Mouse (Mus musculus) gastrocnemius, adult 8-10 months (tissue): Measurements from ENCODE around the gene Sh3gl1. TPM values are rescaled to one million over a fixed set of nuclear protein-coding genes. Genes with fewer than 3 reads are reported as not detected.
"Not testable (repeated sequence)": the region's sequence is repeated elsewhere in the genome, so short reads cannot be mapped to it uniquely, and the experiment has no call there.

Experiments
- DNase-seq, 2 experiments: peaks; one replicate each; pipeline ENCODE4 v3.0.0; 2022; ENCODE audit warnings: low spot score in 2 of 2
- total RNA-seq, 4 experiments: library from RNA; stranded (reverse); gene quantifications; 2 replicates each; pipeline ENCODE4 v1.2.4; 2022

The Sh3gl1 gene
- 1 to 10 TPM; 5.5 to 8.9 (median 7.6) TPM for total RNA-seq

DNA sequence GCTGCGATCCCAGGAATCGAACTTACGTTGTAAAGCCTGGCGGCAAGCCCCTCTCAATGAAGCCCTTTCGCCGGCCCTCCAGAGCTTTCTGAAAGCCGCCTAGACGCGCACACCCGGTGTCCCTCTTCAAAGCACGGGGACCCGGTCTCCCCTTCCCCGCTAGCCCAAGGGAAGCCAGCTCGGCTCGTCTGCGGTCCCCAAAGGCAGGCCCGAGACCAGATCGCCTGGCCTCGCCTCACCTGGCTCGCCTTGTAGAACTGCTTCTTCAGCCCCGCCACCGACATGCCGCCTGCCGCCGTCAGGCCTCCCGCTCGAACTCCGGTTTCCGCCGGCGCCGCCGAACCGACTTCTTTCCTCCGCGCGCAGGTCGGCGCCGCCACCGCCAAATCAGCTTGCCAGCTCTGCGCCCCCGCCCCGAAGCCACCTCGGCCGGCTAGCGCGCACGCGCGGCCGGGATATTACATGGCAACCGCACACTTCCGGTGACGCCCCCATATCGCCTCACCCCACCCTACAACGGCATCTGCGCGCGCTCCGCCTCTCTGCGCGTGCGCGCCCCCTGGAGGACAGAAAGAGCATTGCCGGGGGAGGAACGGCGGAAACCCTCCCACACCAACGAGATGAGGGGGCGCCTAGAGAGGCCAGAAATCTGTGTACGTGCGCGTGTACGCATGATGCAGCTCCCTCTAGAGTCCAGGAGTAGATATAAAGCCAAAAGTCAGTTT is at the start of gene Sh3gl1:
TSS of gene Sh3gl1 (minus strand) at position 460 of the 725 bp plus-strand sequence.
- DNase-seq, result peak; percentile 98

GRCm38 (mm10) chr17:56080781-56081585 is 44.5 kb upstream of the Sh3gl1 start:
- no peak for DNase-seq

DNA sequence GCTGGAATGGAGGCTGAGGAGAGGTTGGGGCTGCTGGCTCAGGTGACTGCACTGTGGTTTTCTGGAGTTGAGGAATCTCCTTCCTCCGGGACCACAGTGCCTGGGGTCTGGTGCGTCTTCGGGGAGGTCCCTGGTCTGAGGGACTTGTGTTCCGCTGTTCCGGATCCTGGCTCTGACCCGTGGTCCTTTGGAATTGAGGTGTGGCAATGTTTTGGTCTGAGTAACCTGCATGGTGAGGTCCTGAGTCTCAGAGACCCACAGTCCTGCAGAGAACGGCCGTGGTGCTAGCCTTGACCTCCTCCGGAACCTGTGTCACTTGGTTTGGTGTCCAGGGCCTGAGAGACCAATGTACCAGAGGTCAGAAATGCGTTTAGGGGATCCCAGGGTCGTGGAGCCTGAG is 43.5 kb upstream of the Sh3gl1 start:
- DNase-seq, result no peak

GRCm38 (mm10) chr17:56078880-56079795 is 42.7 kb upstream of the Sh3gl1 start, which contains the start of gene Hdgfl2:
Gene Hdgfl2 (plus strand): TSS chr17:56079634.
- DNase-seq, result peak; percentile 100

GRCm38 (mm10) chr17:56078361-56078760 is 41.9 kb upstream of the Sh3gl1 start:
- not testable (repeated sequence) for DNase-seq

DNA sequence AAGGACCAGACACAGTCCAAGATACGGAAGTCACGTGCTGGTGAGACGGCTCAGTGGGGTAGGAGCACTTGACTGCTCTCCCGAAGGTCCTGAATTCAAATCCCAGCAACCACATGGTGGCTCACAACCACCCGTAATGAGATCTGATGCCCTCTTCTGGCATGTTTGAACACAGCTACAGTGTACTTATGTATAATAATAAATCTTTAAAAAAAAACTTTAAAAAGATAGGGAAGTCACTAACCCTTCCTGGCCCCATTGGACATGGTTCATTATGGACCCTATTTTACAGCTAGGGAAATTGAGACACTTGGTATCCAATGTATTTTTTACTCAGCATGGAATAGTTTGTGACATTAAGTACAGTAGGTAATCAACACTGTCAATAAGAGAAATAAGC is 41.1 kb upstream of the Sh3gl1 start:
- no peak for DNase-seq

DNA sequence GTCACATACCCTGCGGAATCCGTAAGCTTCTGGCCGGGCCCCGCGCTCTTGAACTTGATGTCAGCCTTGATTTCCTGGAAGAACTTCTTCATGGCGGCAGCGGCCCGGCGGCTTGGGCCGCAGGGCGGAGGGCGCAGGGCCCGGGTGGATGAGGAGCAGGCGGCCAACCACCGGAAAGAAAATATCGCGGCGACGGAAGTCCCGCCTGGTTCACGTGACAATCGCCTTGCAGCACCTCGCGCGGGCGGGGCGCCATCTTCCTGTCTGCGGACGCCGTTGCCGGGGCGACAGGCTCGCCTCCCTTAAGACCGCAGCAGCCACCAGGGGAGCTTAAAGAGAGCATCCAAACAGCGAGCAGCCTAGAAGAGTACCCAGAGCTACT is 38.4 kb upstream of the Sh3gl1 start, which contains the start of gene Ubxn6:
TSS of gene Ubxn6 (minus strand) at position 202 of the 382 bp plus-strand sequence.
- DNase-seq, result peak; percentile 95 to 98

GRCm38 (mm10) chr17:56074097-56074826 is 37.8 kb upstream of the Sh3gl1 start:
- peak; percentile 74 to 77 for DNase-seq

- no peak for DNase-seq
These were observed 35.8 kb upstream of the Sh3gl1 start for GRCm38 (mm10) chr17:56072243-56072642.

DNA sequence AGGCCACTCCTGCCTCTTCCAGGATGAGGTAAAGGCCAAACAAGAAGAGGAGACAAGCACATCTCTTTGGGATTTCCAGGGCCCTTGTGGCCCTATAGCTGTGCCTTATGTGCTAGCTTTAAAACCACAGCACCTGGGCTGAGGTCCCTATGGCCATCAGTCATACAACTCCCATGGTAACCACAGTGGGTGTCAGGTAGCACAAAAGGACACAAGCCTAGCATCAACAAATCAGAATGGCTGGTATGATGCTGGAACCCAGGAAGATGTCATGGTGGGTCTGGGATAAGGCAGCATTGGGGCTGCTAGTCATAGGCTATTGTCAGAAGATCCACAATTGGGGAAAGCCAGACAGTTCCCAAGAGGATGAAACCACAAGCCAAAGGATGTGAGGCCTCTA is 34.7 kb upstream of the Sh3gl1 start:
- no peak for DNase-seq

DNA sequence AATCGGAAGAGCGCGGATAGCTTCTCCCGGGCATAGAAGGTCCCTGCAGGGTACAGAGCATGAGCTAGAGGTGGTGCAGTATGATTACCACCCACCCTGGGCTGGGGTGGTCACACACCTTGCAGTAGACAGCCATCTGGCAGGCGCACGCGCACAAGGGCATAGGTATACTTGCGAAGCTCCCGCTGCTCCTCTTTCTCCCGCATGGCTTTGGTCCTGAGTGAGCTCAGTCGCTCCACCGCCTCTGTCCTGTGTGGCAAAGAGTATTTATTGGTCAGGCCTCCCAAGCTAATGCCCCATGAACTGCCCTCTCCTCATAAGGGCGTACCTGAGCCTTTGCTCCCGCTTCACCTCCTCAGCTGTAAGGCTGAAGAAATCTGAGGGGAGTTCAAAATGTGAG is 32.6 kb upstream of the Sh3gl1 start:
- no peak for DNase-seq

- no peak for DNase-seq
These were observed 30.0 kb upstream of the Sh3gl1 start for GRCm38 (mm10) chr17:56066451-56066850.

DNA sequence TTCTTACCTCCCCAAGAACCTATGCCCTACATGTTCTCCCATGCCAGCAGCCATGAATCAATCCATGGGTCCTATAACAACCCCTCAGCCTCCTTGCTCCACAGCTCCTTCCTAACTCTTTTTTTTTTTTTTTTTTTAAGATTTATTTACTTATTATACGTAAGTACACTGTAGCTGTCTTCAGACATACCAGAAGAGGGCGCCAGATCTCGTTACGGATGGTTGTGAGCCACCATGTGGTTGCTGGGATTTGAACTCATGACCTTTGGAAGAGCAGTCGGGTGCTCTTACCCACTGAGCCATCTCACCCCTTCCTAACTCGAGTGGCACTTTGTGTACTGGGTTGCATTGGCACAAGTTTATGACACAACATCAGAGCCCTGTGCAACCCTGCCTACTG is 29.3 kb upstream of the Sh3gl1 start:
- DNase-seq, result not testable (repeated sequence)

GRCm38 (mm10) chr17:56062081-56062480 is 25.6 kb upstream of the Sh3gl1 start:
- DNase-seq, result no peak

- no peak for DNase-seq
These were observed 21.1 kb upstream of the Sh3gl1 start for GRCm38 (mm10) chr17:56057381-56058120.

DNA sequence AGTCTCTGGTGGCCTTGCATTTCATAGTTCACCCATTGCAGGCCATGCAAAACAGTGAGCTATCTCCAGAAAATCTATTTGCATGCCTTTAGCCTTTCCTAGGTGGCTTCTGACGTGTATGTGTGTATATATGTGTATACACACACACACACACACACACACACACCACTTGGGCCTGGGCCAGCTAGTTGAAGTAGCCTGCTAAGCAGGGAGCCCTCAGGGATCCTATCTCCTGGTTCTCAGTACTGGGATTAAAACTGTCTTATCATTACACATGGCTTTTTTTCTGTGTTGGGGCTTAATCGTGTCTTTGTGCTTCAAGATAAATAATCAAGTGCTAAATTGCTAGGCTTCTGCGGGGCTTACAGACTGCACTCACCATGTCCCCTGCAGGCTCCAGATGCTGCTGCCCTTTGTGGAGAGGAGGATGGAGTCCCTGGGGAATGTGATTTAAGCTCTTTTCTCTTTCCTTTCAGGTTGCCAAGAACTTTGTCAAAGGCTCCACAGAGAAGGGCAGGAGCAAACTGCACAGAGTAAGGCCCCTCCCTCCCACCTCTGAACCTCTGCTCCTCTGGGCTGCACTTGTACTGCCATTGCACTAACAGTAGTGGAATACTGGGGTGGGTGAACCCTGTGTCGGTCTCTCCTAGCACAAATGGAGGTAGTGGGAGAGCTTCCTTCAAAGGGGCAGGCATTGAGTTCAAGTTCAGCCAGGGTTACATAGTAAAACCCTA is 19.7 kb upstream of the Sh3gl1 start:
- no peak for DNase-seq

GRCm38 (mm10) chr17:56054938-56055337 is 18.5 kb upstream of the Sh3gl1 start:
- DNase-seq, result no peak

DNA sequence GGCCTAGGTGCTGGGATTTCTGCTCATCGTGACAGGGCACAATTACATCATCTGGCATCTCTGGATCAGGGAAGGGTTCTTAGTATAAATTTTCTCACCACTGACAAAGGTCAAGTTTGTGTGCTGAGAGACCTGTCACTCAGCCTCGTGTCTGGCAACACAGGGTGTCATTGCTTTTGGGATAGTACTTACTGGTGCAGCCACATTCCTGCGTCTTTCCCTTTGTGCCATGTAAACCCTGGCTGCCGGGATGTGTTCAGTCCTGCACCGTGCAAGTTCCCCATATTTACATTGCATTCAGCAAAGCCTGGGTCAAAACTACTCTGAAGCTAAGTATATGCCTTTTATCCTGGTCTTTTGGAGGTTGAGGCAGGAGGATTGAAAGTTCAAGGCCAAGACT is 14.9 kb upstream of the Sh3gl1 start:
- DNase-seq, result no peak

DNA sequence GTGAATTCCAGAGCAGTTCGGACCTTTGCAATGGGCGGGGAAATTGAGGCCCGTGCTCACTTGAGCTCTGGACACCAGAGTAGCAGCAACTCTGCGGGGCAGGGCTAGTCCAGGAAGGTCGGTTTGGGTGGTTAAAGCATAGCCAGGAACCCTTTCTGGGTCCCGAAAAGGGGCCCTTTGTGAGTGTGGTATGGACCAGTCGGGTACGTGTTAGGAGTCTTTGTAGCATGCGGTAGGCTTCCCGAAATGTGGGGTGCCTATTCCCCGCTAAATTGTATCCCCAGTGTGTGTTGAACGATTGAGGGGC is 4.4 kb upstream of the Sh3gl1 start:
- DNase-seq, result no peak
